Mouse (Mus musculus): ENCODE measurements around the gene Gon7.

Gon7 gene

DNA sequence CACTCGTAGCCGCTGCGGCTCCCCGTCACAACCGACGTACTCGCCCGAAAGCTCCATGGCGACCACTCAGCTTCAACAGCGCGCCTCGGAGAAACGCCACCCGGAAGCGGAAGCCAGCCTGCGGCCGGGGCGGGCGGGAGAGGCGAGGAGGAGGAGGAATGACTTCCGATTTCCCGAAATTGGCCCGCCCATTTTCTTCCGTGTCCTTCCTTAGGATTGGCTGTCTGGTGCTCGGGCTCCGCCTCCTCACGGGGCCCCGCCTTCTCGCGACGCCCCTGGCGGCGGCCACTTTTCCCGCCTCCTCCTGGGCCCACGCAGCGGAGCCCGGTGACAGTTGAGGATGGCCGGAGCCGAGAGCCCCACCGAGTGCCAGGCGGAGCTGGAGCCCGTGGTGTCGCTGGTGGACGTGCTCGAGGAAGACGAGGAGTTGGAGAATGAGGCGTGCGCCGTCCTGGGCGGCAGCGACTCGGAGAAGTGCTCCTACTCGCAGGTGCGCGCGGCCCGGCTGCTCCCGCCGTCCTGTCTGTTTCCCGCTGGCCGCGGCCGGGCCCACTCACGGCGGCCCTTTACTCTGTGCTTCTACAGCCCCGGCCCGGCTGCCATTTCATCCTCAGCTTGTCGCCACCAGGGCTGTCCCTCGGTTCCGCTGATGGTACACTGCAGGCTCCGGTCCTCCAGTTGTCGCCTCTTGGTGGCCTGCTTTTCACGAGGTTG, at the start of gene Gon7, which contains the start of the genes Gm28051 and Ubr7:
Gon7 (minus strand) TSS at position 115 of the 714 bp plus-strand sequence.
Gm28051 (minus strand) TSS at position 77 of the 714 bp plus-strand sequence.
Ubr7 (plus strand) TSS at position 279 of the 714 bp plus-strand sequence.
- peak; percentile 96 for DNase-seq

DNA sequence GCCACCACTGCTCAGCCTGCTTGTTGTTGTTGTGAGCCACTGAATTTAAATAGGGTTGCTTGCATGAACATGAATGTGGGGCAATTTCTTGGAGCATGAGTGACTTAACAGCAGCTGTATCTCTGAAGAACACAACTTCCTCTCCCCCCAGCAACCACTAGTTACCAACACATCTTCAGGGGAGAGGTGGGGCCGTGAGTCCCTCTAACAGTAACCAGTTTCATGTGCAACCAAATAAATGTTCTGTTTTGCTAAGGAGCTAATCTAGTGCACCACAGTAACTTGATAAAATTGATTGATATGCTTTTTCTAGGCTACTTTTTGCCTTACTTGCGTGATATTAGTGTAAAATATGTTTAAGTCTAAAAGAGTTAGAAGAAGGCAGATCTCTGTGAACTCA, 41.9 kb upstream of the Gon7 start:
- no peak for DNase-seq

DNA sequence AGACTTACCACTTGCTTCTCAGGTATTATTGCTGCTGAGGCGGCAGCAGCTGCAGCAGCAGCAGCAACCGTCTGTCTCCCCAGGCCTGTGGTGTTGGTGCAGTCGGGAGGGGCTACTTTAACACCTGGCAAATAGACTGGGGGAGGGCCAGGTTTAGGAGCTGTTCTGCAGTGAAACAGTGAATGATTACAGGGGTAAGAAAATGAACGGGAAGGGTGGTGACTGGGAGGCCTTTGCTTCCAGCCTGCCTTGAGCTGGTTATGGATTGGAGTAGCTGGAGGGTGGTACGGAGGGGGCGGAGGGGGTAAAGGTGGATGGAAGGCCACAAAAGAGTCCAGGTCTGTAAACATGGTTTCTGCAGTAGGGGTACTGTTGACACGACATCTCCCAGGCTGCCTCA, 30.3 kb upstream of the Gon7 start:
- no peak for DNase-seq

DNA sequence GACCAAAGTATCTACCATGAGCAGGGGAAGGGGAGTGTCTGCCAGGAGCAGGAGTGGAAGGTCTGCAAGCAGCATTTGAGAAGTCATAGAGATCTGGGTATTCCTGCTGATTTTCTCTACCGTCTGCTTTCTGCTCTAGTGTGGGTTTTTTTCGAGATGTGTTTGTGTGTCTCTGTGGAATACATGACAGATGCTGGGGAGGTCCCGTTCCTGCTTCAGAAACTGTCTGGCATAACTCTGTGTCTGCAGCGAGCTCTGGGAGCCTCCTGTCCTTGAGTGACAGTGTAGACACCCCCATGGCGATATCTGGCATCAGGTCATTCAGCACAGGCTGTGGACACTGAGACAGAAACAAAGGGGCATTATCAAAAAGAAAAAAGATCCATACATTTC, 28.0 kb upstream of the Gon7 start:
- no peak for DNase-seq

DNA sequence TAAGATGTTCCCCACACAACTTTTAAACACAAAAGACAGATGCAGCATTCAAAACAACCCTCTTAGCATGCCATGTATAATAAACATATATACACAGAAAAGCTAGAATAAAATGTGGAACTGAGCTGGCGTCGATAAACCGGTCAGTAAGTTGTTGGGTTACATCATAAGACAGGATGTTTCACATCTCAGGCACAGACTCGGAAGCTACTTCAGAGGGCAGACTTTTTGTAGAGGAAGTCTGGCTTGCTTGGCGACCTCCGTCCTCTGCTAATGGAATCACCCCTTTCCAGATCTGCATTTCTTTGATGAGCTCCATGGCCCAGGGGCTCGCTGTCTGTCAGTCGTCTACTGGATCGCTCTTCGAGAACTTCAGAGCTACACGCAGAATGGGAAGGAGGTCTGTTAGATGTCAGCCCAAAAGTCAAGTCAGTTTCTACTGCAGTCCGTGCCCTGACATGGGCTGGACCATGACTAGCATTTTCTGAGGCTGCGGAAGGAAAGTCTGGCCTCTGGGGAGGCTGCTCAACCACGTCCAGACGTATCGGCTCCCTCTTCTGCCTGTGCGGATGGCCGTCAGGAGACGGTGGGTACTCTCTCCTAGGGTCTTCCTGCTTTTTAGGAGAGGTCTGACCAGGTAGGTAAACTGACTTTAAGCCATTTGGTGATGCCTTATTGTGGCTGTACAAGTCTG, 27.4 kb upstream of the Gon7 start:
- DNase-seq: no peak

DNA sequence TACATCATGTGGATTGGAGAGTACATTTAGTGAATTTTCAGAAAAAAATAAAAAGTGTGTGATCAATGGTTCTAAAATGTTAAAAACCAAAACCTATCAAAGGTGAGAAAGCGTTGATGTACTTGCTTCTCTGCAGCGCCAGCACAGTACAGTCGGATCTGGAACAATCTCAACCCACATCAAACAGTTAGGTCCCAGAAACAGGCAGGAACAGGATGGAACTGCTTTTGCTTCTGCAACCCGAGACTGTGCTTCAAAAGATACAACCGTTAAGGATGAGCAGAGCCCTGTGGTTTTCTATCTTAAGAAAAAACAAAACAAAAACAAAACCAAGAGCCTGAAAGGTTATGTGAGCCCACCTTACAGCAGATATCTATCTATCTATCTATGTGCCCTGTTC, 25.2 kb upstream of the Gon7 start:
- DNase-seq: no peak

DNA sequence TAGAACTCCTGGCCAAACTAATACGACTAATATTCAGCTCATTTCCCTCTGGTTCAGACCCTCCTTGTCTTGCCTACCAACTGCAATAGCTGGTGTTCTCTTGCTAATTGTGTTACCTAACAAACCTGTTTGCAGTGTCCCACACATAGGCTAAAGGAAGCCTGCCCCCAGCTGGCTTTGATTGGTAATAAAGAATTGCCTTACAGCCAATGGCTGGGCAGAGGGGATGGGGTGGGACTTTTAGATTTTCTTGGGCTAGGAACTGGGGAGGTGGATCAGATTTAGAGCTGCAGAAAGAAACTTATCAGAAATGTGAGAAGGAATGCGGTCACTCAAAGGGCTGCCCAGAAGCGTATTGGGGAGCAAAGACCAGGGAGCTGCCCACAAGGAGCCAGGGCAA, 21.8 kb upstream of the Gon7 start:
- DNase-seq: no peak

DNA sequence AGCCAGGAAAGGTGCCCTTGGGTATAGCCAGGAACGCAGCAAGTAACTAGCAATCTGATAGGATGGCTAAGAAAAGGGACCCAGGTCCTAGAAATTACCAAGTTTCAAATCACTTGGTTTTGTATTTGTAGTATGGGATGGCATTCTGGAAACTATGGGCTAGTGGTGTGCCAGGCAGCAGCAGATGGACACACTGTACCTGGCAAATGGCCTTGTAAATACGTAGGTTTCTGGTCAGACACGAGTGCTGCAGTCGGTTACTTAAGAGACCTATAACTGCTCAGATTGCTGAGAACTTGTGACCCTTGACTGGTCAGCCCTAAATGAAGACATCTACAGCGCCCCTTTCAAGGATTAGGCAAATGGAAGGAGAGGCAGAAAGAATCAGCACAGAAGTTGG, 20.5 kb upstream of the Gon7 start:
- DNase-seq: peak; percentile 23

DNA sequence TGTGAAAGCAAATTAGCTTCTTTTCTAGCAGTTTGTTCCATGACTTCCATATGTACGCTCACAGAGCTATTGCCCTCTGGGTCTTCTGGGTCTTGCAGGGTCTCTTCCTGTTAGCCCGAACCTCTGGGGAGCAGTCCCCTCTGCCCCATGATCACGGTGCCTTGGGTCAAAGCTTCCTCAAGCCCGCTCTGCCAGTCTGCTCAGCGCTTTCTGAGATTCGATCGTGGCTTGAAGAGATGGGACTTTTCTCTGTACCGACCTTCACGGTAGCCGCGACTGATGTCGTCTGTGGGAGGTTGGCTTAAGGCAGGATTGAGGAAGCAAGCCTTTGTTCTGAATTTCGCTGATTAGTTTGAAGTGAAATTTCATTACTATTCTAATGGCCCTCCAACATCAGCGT, 18.4 kb upstream of the Gon7 start:
- no peak for DNase-seq

DNA sequence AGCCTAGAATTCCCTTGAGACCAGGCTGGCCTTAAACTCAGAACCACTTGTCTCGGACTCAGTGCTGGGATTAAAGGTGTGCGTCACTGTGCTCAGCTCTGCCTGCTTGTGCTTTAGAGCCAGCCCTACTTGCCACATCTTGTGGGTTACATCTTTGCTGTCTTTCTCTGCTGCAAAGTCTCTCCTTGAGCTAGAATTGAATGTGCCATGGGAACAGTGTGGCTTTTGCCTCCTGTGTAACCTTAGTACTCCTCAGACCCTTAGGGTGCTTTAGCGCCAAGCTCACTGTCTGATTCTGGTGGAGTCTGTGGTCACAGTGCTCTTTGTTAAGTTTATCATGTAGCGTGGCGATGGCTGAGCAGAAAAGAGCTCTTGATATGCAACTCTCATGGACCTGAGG, 15.1 kb upstream of the Gon7 start:
- DNase-seq: no peak

DNA sequence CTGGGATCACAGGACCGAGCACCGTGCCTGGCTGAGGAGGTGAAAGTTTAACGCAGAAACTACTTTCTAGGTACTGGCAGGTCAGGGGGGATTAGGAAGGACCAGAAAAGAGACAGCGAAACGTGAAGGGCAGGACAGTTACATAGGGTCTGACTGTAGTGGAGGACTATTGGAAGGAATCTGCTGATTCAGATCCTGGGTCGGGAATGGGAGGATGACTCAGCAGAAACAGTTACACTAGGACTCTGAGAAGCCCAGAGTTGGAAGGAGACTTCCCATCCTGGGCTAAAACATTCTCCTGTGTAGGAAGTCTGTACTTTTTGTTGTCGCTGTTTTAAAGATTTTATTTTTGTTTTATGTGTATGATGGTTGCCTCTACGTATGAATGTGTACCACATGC, 14.0 kb upstream of the Gon7 start:
- DNase-seq: no peak

DNA sequence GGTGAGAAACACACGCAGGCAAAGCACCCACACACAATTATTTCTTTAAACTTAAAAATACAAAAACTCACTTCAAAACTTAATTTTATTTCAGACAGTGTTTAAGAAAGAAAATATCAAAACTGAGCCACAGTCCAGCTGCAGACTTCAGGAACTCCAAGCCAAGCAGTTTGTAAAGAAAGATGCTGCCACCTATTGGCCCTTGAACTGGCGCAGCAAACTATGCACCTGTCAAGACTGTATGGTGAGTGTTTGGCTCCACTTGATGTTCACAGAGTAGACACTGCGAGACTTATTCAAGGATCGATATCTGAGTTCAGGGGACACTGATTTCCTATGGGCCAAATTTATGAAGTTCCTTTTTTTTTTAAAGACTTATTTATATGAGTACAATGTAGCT, 11.4 kb upstream of the Gon7 start:
- no peak for DNase-seq

DNA sequence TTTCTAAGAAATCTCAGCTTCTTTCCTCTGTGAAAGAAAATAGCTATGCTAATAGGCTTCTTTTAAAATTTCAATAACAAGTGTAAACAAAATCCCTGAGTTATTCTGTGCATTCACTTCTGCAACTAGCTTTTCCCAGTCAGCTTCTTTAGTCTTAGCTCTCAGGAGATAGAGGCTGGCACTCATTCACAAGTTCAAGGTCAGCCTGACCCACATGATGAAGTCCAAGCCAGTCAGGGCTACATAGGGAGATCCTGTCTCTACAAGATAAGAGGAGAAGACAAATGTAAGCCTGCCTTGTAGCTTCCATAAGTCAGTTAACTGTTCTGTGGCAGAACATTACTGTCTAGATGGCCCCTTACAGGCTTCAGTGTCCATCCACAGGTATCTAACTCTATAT, 6.1 kb upstream of the Gon7 start:
- no peak for DNase-seq

DNA sequence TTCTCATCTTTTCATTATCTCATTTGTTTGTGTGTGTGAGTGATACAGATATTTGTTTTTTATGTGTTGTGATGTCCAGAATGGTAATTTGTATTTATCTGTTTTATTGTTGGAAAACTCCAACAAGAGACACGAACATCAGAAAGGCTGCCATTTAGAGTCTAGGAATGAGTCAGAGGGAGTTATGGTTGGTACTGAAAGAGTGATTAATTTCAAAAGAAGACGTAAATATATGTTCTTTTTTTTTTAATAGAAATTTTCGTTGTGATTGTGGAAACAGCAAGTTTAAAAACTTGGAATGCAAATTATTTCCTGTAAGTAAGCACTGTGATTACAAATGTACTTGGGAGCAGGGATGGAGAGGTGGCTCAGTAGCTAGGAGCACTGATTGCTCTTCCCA, 4.1 kb upstream of the Gon7 start:
- DNase-seq: no peak

DNA sequence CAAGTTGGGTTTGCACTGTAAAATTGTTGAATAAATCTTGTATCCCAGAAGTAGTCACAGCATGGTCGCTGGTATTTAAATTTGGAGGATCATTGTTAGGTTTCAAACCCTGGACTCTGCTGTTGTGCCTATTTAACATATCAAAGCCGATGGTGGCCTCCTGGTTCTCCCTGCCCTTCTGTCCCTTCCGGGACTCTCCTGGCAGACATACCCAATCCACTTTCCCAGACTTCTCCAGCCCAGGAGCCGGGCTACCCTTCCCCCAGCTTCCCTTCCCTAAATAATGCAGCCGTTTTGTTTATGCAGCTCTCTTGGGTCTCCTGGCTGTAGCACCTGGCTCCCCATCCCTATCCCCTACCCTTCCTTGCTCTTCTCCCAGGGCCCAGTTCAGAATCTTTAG, 1.3 kb upstream of the Gon7 start:
- no peak for DNase-seq

DNA sequence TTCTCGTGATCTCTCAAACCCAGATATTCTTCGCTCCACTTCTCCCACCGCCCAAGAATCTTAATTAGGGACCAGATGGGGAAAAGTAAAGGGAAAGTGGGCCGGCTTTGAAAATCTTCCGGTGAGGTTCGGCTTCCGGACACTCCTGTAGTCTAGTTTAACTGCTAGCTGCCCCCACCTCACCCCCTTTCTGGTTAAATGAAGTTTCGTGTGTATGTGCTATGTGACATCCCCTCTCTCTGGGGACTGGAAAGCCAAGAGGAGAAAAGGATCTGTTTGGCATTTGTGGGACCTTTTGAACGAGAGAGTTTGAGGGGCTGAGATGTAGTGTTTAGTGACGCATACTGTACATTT, 777 bp upstream of the Gon7 start, which contains the start of gene Gm20604:
Gm20604 (minus strand) TSS at position 270 of the 354 bp plus-strand sequence.
- DNase-seq: peak; percentile 21

DNA sequence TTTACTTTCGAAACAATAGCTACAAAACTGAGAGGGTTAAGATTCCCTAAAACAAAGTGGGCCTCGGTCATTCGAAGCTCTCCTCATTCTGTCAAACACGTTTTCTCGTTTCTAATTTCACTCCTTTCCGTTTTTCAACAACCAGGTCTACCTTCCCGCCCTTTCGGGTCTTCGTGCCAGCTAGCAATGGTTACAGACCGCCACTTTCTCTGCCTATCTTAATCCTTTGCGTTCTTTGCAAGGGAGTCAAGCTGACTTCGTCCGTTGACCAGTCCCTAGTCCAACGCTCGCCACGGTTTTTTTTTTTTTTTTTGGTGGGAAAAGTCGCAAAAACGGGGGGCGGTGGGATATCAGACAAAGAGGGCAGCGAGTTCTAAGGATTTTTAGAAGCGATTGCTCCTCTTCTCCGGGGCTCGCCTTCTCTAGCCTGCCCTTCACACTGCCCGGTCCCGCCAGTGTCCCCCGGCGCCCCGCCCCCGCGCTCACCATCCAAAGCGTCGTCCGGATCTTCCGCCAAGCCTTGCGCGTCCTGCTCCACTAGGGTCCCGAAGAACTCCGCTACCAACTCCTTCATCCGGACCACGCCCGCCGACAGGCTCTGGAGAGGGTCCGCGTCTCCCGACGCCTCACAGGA, 431 bp downstream of the Gon7 start:
- DNase-seq: no peak

DNA sequence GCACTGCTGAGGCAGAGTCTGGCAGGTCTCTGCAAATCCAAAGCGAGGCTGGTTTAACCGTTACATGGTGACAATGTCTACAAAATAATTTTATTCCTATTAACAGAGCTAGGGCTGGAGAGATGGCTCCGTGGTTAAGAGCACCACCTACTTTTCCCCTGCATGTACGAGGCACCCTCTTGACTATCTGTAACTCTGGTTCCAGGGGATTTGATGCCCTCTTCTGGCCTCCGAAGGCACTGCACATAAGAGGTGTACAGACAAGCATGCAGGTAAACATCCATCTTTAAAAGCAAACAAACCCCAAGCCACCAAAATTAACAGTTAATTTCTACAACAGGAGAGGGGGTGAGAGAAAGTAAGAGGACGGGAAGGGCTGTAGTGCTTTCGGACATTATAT, 1.3 kb downstream of the Gon7 start:
- DNase-seq: no peak

DNA sequence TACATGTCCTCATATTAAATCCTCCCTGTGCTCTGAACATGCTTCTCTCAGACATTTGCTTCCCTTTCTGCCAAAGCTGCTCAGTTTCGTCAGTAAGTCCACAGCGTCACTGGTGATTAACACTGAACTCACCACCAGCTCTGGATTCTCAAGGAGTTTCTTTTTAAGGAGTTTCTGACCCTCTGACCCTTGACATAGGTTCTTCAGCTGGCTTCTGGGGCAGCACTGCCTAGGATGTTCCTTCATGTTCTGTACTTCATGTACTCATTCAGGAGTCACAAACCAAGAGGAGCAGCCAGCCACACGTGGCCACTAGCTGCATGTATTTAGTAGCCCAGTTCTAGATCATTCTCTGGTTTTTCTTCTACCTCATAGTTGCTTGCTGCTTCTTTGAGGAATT, 9.3 kb downstream of the Gon7 start:
- no peak for DNase-seq

DNA sequence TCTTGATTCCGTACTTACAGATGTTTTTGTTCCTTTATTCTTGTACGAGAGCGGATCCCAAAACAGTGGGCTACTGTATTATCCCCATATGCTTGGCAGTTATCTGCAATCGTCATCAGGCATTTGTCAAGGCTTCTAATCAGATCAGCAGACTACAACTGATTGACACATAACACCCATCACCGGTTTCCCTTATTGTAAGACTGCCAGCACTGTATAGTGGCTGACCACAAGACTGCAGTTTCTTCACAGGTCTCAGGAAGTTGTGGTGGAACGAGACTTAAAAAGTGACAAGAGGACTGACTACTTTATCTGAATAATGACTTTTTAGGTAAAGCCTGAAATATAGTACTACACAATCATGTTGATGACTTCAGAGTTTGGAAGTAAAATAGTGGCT, 12.8 kb downstream of the Gon7 start:
- DNase-seq: no peak

DNA sequence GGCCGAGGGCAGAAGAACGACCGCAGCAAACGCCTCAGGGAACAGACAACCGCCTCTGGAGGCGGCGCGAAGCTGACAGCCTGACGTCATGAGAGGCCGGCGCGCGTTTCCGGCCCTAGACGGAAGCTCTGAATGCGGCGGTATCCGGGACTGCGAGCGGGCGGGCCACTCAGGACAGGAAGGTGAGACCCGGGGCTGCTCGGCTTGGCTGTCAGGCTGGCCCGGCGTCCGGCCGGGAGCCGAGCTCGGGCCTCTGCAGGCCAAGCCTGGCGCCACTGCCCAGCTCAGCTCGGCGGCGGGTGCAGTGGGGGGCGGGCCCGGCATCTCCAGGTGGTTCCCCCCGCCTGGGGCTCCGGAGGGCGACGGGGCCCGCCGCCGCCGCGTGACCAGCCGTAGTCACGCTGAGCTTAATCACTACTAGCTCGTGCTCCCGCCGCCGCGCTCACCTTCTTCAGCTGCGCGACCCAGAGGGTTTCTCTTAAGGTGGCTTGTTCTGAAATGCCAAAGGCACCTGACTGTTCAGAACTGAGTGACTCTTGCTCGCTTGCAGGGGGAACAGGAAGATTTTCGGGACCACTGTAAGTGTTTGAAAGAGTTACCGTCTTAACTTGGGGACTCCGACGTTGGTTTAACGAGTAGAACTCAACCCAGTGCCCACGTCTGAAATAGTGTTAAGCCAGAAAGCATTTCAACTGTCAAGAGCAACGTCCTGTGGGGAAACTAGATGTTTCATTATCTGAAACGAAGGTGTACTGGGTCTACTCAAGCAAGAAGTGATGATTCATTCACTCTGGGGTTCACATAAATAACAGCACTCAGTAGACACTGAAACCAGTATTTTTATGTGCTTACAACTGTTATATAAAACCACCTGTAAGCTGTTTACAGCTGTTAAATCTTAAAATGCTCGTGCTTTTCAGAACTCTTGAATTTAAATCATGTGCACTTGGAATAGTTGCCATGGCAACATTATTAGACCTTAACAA, 13.7 kb downstream of the Gon7 start, which contains the start of the genes Moap1 and Tmem251:
Moap1 (minus strand) TSS at position 73 of the 986 bp plus-strand sequence.
Tmem251 (plus strand) TSS at position 174 of the 986 bp plus-strand sequence.
- DNase-seq: peak; percentile 86

DNA sequence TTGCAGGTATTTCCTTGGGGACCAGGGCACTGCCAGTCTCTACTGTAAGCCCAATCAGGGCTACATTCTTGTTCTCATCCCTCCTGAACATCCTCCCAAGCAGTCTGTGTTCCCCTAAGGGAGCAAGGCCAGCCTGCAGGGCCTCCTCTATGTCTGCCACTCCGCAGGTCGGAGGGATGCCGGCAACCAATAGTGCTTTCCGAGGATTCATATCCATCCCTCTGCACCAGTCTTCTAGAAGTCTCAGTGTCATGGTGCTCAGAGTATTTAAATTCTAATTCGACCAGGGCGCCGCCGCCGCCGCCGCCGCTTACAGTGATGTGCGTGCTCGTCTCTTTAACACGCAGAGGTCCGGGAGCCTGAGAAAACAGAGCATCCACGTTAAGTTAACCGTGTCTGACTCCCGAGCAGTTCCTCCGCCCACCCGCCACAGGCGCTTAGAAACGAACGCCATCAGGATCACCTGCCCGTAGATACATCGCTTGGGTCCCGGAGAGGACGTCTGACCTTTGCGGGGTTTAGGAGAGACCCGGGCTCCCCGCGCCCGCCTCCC, 14.5 kb downstream of the Gon7 start:
- no peak for DNase-seq

Data from cerebellum, adult 8-10 months (tissue).